Mouse (Mus musculus) olfactory bulb, adult 2 months (tissue): ENCODE data around the gene S100a10. TPM values are rescaled to one million over a fixed set of nuclear protein-coding genes. Genes with fewer than 3 reads are reported as not detected.

Source experiments
- polyA plus RNA-seq: library from polyadenylated mRNA; stranded (reverse); fragments of >200 nt; gene quantifications from 2 replicates; pipeline ENCODE4 v1.2.4, GENCODE M21; 2012; ENCODE audit warnings: low replicate concordance; ENCODE audit not compliant: missing spikeins, insufficient read depth, insufficient read length

The S100a10 gene
- polyA plus RNA-seq, 1 experiment: not detected

Other genes with a start within 250 kb of the S100a10 start
- not detected in 2 replicates for gene Hrnr, start 235.3 kb upstream of the S100a10 start, polyA plus RNA-seq
- not detected in 2 replicates for gene Rptn, start 161.4 kb upstream of the S100a10 start, polyA plus RNA-seq
- gene Tchh, start 112.8 kb upstream of the S100a10 start, polyA plus RNA-seq: not detected in 2 replicates
- not detected in 2 replicates for gene Tchhl1, start 86.3 kb upstream of the S100a10 start, polyA plus RNA-seq
- not detected in 2 replicates for gene S100a11, start 34.6 kb upstream of the S100a10 start, polyA plus RNA-seq
- gene Tdpoz2, start 97.6 kb downstream of the S100a10 start, polyA plus RNA-seq: not detected in 2 replicates
- not detected in 2 replicates for gene Tdpoz1, start 121.2 kb downstream of the S100a10 start, polyA plus RNA-seq
- gene Gm37596, start 138.0 kb downstream of the S100a10 start, polyA plus RNA-seq: not detected in 2 replicates
- gene Gm5773, start 217.9 kb downstream of the S100a10 start, polyA plus RNA-seq: not detected in 2 replicates
- not detected in 2 replicates for gene Tdpoz4, start 241.3 kb downstream of the S100a10 start, polyA plus RNA-seq